29 mouse cellular contexts compared by ENCODE assay signal in the genomic region with DNA sequence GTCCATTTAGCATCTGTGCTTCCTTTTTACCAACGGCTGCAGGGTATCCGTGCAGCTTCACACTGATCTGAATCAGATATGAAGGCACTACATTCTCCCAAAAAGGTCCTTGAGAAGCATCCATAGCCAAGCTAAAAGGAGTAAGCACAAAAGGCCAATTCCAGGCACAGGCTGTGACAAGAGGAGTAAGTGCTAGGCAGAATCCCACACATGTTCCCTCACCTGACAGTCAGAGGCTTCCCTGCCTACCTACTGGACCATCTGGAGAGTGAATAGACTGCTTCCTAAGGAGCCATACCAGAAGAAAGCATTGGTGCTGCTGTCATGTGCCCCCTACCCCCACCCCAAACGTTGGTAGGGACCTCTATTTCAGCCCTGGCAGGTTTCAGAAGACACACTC.
DNase-seq lines count a peak whose midpoint lies in the region; ATAC-seq lines count a peak whose summit lies in the region.
"Had no signal": no experiment of that assay in that cellular context is flagged by ENCODE, and none has a peak within 500 bp of the region (broad histone marks: within the 10 kb centered on the region; RNA-seq: fewer than 3 reads in every experiment).

No protein-coding gene starts in this region.

- WGBS in heart, embryonic 12.5 days = 54% methylated on average over 3 of the region's 3 CpGs
- WGBS in heart, embryonic 14.5 days = 44% methylated on average over 3 of the region's 3 CpGs

- no peak for ATAC-seq in heart, embryonic 12.5 days (ENCODE audit: insufficient number of reproducible peaks, low FRiP score)
- ATAC-seq in heart, embryonic 14.5 days (ENCODE audit: insufficient number of reproducible peaks, insufficient read depth, low FRiP score, low read depth) = no peak
- ATAC-seq: CD4-positive, CD25-positive, alpha-beta regulatory T cell, adult 4 months; forebrain, embryonic 15.5 days; hindbrain, postnatal 0 days; inflammation-experienced regulatory T-cells, adult 6 months; intestine, embryonic 16.5 days had no signal

- H3K27me3 ChIP-seq in heart, embryonic 12.5 days (replicated peaks) = no peaks in the 10 kb centered on the region
- no peaks in the 10 kb centered on the region for H3K27me3 ChIP-seq in heart, embryonic 14.5 days (ENCODE audit: control insufficient read depth, insufficient read depth, low read length)
- H3K27me3 ChIP-seq: embryonic facial prominence, embryonic 13.5 days; forebrain, embryonic 12.5 days; forebrain, embryonic 15.5 days; heart, embryonic 15.5 days had no signal

- H3K27ac ChIP-seq in heart, embryonic 12.5 days (ENCODE audit: poor library complexity, severe bottlenecking) = no peak overlapping the region
- H3K27ac ChIP-seq in heart, embryonic 14.5 days (replicated peaks in 1 of 2; ENCODE audit: control insufficient read depth in 1 of 2, insufficient read depth in 1 of 2, low read depth in 2 of 2, low read length in 2 of 2) = peak overlapping the region in 1 of 2 experiments; percentile 64; a peak in 2 of 4 replicates
- H3K27ac ChIP-seq: embryonic facial prominence, embryonic 10.5 days; embryonic facial prominence, embryonic 13.5 days; forebrain, embryonic 12.5 days; forebrain, embryonic 15.5 days; heart, embryonic 15.5 days; hindbrain, embryonic 14.5 days; hindbrain, postnatal 0 days had no signal

- peaks cover 11% of the 10 kb centered on the region for H3K4me1 ChIP-seq in heart, embryonic 12.5 days (replicated peaks)
- H3K4me1 ChIP-seq in heart, embryonic 14.5 days (ENCODE audit: control insufficient read depth in 2 of 2, insufficient read depth in 2 of 2, low read length in 2 of 2) = peaks cover 4 to 12% of the 10 kb centered on the region in 2 experiments; a peak in 3 of 4 replicates
- H3K4me1 ChIP-seq: embryonic facial prominence, embryonic 10.5 days; embryonic facial prominence, embryonic 13.5 days; forebrain, embryonic 12.5 days; forebrain, embryonic 15.5 days had no signal

- DNase-seq in heart, adult 11 months = peak; percentile 80
- no peak for DNase-seq in heart, postnatal 10 days
- DNase-seq in right cerebral cortex, adult 18-20 months = peak; percentile 38
- DNase-seq in right cerebral cortex, postnatal 14 days = no peak
- DNase-seq: adrenal gland, adult 2 months; adrenal gland, postnatal 14 days; cerebellum, adult 11-12 months; cerebellum, adult 8-10 months; cerebellum, postnatal 10 days; cerebellum, postnatal 36 days; embryo, embryonic 11 days; gastrocnemius, postnatal 10 days; gastrocnemius, postnatal 36 days; heart, postnatal 36 days; kidney, adult 18-20 months; kidney, adult 9 months had no signal

- no peak overlapping the region for H3K4me3 ChIP-seq in heart, embryonic 12.5 days
- H3K4me3 ChIP-seq in heart, embryonic 14.5 days (ENCODE audit: control insufficient read depth in 1 of 2, insufficient read depth in 1 of 2, low read depth in 1 of 2, low read length in 2 of 2) = no peak overlapping the region
- H3K4me3 ChIP-seq: embryonic facial prominence, embryonic 10.5 days; embryonic facial prominence, embryonic 13.5 days; erythroblast, embryonic 14.5 days; forebrain, embryonic 12.5 days; forebrain, embryonic 15.5 days; heart, embryonic 15.5 days had no signal

- no peak overlapping the region for H3K4me2 ChIP-seq in heart, embryonic 12.5 days
- peak overlapping the region; percentile 33; the same call in 1 of the 2 replicates for H3K4me2 ChIP-seq in heart, embryonic 14.5 days (ENCODE audit: low read length)
- H3K4me2 ChIP-seq: embryonic facial prominence, embryonic 13.5 days; forebrain, embryonic 12.5 days; forebrain, embryonic 15.5 days; heart, embryonic 15.5 days; hindbrain, embryonic 14.5 days had no signal

- no peaks in the 10 kb centered on the region for H3K9me3 ChIP-seq in heart, embryonic 12.5 days (replicated peaks)
- 0 out of 2 replicates have a peak, but pooled peaks cover 2% of the 10 kb centered on the region for H3K9me3 ChIP-seq in heart, embryonic 14.5 days (ENCODE audit: control insufficient read depth, low read length)
- H3K9me3 ChIP-seq: embryonic facial prominence, embryonic 10.5 days; forebrain, embryonic 12.5 days; forebrain, embryonic 15.5 days; heart, embryonic 15.5 days had no signal

- intact Hi-C loops in heart, postnatal 10 days (cut with DNase I) = no loop called here

- H3K36me3 ChIP-seq in heart, embryonic 12.5 days = no peaks in the 10 kb centered on the region
- H3K36me3 ChIP-seq in heart, embryonic 14.5 days (ENCODE audit: control insufficient read depth, insufficient read depth, low read length) = no peaks in the 10 kb centered on the region
- H3K36me3 ChIP-seq: embryonic facial prominence, embryonic 10.5 days; embryonic facial prominence, embryonic 13.5 days; forebrain, embryonic 12.5 days; forebrain, embryonic 15.5 days; heart, embryonic 15.5 days had no signal

- no peak overlapping the region for H3K9ac ChIP-seq in heart, embryonic 12.5 days
- no peak overlapping the region for H3K9ac ChIP-seq in heart, embryonic 14.5 days (ENCODE audit: low read length)
- H3K9ac ChIP-seq: embryonic facial prominence, embryonic 13.5 days; forebrain, embryonic 12.5 days; forebrain, embryonic 15.5 days; heart, embryonic 15.5 days; hindbrain, embryonic 14.5 days had no signal

Comparison
In these comparisons a context has a peak if more than half of its experiments do, and no peak if none do; other contexts are left out.
1. DNase-seq: peak in heart, adult 11 months (single experiment) and right cerebral cortex, adult 18-20 months (single experiment); none in heart, postnatal 10 days (0 of 2) and right cerebral cortex, postnatal 14 days (single experiment).